Mouse (Mus musculus) ES-Bruce4 (cell line): Measurements from ENCODE around the gene D6Wsu163e.

Source experiments
- CTCF ChIP-seq: IDR thresholded peaks from one replicate; pipeline ENCODE4 v1.8.1; 2011; ENCODE audit warnings: low read depth, low read length
- EP300 ChIP-seq: IDR thresholded peaks from 2 replicates; pipeline ENCODE4 v1.6.1; 2011; ENCODE audit warnings: low read depth, low read length; ENCODE audit not compliant: insufficient read depth
- POLR2A ChIP-seq: IDR thresholded peaks from one replicate; pipeline ENCODE4 v1.8.1; 2011; ENCODE audit warnings: low read length; ENCODE audit not compliant: insufficient read depth

GRCm38 (mm10) chr6:127020431-127020830 lies 80.7 kb downstream of the D6Wsu163e start:
- no peak for TF ChIP-seq POLR2A
- TF ChIP-seq CTCF: no peak
- TF ChIP-seq EP300: no peak
